Mouse (Mus musculus) neural tube, embryonic 14.5 days (tissue): ENCODE measurements around the gene Lim2. TPM values are rescaled to one million over a fixed set of nuclear protein-coding genes. Genes with fewer than 3 reads are reported as not detected.

ENCODE experiments used
- ATAC-seq: fragments of 200-750 bp; cut with Nextera tagmentation; 2 replicates; pipeline ENCODE4 v1.8.0; 2017; ENCODE audit warnings: low read depth, mild to moderate bottlenecking, moderate TSS enrichment, moderate library complexity
- H3K27ac ChIP-seq: fragments of 300-500 bp; sonication (generic); 2 replicates; pipeline ENCODE4 v1.5.1; 2014; ENCODE audit warnings: low read depth, mild to moderate bottlenecking, control low read depth, low read length, moderate library complexity, mixed read lengths
- H3K27me3 ChIP-seq: fragments of 300-500 bp; sonication (generic); 2 replicates; pipeline ENCODE4 v1.6.1; 2014; ENCODE audit warnings: low read length; ENCODE audit not compliant: control insufficient read depth, insufficient read depth
- H3K36me3 ChIP-seq: fragments of 300-500 bp; sonication (generic); 2 replicates; pipeline ENCODE4 v1.6.1; 2014; ENCODE audit warnings: low read length, mixed read lengths; ENCODE audit not compliant: control insufficient read depth, insufficient read depth
- H3K4me1 ChIP-seq: fragments of 300-500 bp; sonication (generic); 2 replicates; pipeline ENCODE4 v1.6.1; 2014; ENCODE audit warnings: low read length; ENCODE audit not compliant: control insufficient read depth, insufficient read depth
- H3K4me2 ChIP-seq: fragments of 300-500 bp; sonication (generic); 2 replicates; pipeline ENCODE4 v1.6.1; 2014; ENCODE audit warnings: mild to moderate bottlenecking, low read depth, low read length, control low read depth
- H3K4me3 ChIP-seq: fragments of 300-500 bp; sonication (generic); 2 replicates; pipeline ENCODE4 v1.5.1; 2014; ENCODE audit warnings: low read depth, low read length, control low read depth, mixed read lengths
- H3K9ac ChIP-seq: fragments of 300-500 bp; sonication (generic); replicated peaks from 2 replicates; pipeline ENCODE4 v1.6.1; 2014; ENCODE audit warnings: low read depth, mild to moderate bottlenecking, control low read depth, low read length, mixed read lengths
- H3K9me3 ChIP-seq: fragments of 300-500 bp; sonication (generic); 2 replicates; pipeline ENCODE4 v1.6.1; 2016; ENCODE audit warnings: low read length; ENCODE audit not compliant: control insufficient read depth
- WGBS: fragments of 180-500 bp; shearing (Covaris S2); extraction: QIAGEN DNeasy Blood & Tissue Kit; methylation state at CpG from one replicate; pipeline ENCODE4 v1.1.7; 2014; 5-methylcytosine and 5-hydroxymethylcytosine counted together
- polyA plus RNA-seq: library from polyadenylated mRNA; unstranded; fragments of >200 nt; fragmentation: Nextera tagmentation; extraction: Ambion mirVana; gene quantifications from 2 replicates; pipeline ENCODE4 v1.2.1, GENCODE M21; 2014

Lim2 gene
- polyA plus RNA-seq, 1 experiment from 2014 or later, result not detected

DNA sequence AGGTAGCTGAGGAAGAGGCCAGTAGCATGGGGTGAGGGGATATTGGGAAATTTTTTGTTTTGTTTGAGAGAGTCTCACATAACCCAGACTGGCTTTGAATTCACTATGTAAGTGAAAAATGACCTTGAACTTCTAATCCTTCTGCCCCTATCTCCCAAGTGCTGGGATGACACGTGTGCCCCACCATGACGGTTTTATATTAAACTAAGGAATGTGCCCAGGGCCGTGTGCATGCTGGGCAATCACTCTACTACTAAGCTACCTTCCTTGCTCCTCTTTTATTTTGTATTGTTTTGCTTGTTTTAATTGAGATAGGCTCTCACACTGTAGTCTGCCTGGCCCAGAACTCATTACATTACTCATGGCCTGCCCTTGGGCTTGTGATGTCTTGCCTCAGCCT is 13.6 kb downstream of the Lim2 start:
- no peaks in the 10 kb centered on the region for H3K9me3 ChIP-seq
- H3K4me3 ChIP-seq, result no peak overlapping the region
- no peaks in the 10 kb centered on the region for H3K27me3 ChIP-seq
- no peak for ATAC-seq
- no peak overlapping the region for H3K4me2 ChIP-seq
- no peaks in the 10 kb centered on the region for H3K36me3 ChIP-seq
- no peak overlapping the region for H3K27ac ChIP-seq
- H3K9ac ChIP-seq, result no peak overlapping the region
- WGBS, result 88% methylated on average over 3 of the region's 3 CpGs
- peaks cover 17% of the 10 kb centered on the region for H3K4me1 ChIP-seq

DNA sequence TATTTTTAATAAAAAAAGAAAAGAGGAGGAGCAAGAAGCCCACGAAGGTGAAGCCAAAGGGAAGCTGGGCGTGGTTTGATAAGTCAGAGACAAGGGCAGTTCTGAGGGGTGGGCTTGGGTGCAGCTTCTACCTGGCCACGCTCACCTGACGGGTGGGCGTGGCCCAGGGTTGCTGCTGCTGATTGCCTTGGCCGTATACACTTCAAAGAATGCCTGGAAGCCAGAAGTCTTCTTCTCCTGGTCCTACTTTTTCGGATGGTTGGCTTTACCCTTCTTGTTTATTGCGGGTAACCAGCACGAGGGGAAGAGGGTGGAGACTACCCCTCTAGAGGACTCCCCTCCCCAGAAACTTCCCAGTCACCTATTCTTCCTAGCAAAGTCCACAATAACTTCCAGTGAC is 15.2 kb downstream of the Lim2 start:
- no peaks in the 10 kb centered on the region for H3K36me3 ChIP-seq
- H3K27me3 ChIP-seq, result no peaks in the 10 kb centered on the region
- peak overlapping the region; percentile 57 for H3K4me2 ChIP-seq
- H3K4me3 ChIP-seq, result peak overlapping the region; percentile 52
- peak overlapping the region; percentile 90 for H3K27ac ChIP-seq
- peak overlapping the region; percentile 63 for H3K9ac ChIP-seq
- H3K4me1 ChIP-seq, result peaks cover 17% of the 10 kb centered on the region
- H3K9me3 ChIP-seq, result no peaks in the 10 kb centered on the region
- ATAC-seq, result no peak
- WGBS, result 8% methylated on average over 9 of the region's 9 CpGs

- WGBS, result under 1% methylated on average over 36 of the region's 36 CpGs
- Histone ChIP-seq H3K4me1 (peaks cover 17% of the 10 kb centered on the region), H3K36me3 (no peaks in the 10 kb centered on the region), H3K9me3 (no peaks in the 10 kb centered on the region), H3K27me3 (no peaks in the 10 kb centered on the region), H3K4me2 (peak overlapping the region; percentile 57), H3K4me3 (peak overlapping the region; percentile 52), H3K9ac (peak overlapping the region; percentile 63), H3K27ac (peak overlapping the region; percentile 90)
- ATAC-seq, result peak; percentile 85
Observed at GRCm38 (mm10) chr7:43443126-43443916, 15.9 kb downstream of the Lim2 start.

DNA sequence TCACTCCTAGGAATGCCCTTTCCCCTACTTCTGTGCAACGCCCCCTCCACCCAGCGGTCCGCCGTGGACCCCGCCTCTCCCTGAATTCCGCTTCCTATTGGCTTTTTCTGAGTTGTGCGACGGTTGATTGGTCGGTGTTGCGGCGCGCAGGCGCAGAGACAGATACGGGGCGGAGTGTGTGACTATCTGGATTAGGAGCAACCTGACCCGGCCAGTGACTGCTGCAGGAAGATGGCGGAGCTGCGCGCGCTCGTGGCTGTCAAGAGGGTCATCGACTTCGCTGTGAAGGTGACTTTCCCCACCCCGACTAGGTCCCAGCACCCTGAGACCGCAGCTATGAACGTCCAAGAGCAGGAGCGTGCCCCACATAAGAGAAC is 16.4 kb downstream of the Lim2 start, which contains the start of the genes Etfb and Gm45233:
Etfb (plus strand) TSS at position 167 of the 377 bp plus-strand sequence.
Gm45233 (plus strand) TSS at position 212 of the 377 bp plus-strand sequence.
- whole genome bisulfite sequencing, result under 1% methylated on average over 27 of the region's 27 CpGs
- no peaks in the 10 kb centered on the region for H3K36me3 ChIP-seq
- peak within 1 kb of the TSS; percentile 57 for H3K4me2 ChIP-seq
- peak; percentile 97 for ATAC-seq
- peak within 1 kb of the TSS; percentile 90 for H3K27ac ChIP-seq
- no peaks in the 10 kb centered on the region for H3K27me3 ChIP-seq
- peak within 1 kb of the TSS; percentile 52 for H3K4me3 ChIP-seq
- peak within 1 kb of the TSS; percentile 66 for H3K9ac ChIP-seq
- H3K4me1 ChIP-seq, result peaks cover 17% of the 10 kb centered on the region
- H3K9me3 ChIP-seq, result no peaks in the 10 kb centered on the region

DNA sequence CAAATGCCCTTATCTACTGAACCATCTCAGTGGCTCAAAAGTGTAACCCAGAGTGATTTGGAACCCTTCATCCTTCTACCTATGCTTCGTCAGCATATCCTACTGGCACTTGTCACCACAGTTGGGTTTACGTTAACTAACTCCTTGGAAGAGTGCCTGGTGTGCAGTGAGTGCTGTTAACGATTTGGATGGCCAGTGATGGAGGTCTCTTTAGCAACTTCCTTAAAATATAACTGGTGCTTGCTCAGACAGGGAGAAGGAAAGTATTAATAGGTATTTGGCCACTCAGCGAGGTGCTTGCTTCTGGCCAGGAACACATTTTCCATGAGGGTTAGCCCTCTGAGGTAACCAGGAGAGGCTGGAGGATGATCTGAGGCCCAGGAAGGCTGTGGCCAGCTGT is 20.3 kb downstream of the Lim2 start:
- no peak overlapping the region for H3K4me3 ChIP-seq
- H3K27ac ChIP-seq, result no peak overlapping the region
- WGBS, result 94% methylated on average over 4 of the region's 4 CpGs
- no peaks in the 10 kb centered on the region for H3K9me3 ChIP-seq
- no peak for ATAC-seq
- H3K27me3 ChIP-seq, result no peaks in the 10 kb centered on the region
- H3K9ac ChIP-seq, result no peak overlapping the region
- H3K4me1 ChIP-seq, result peaks cover 13% of the 10 kb centered on the region
- no peaks in the 10 kb centered on the region for H3K36me3 ChIP-seq
- no peak overlapping the region for H3K4me2 ChIP-seq

DNA sequence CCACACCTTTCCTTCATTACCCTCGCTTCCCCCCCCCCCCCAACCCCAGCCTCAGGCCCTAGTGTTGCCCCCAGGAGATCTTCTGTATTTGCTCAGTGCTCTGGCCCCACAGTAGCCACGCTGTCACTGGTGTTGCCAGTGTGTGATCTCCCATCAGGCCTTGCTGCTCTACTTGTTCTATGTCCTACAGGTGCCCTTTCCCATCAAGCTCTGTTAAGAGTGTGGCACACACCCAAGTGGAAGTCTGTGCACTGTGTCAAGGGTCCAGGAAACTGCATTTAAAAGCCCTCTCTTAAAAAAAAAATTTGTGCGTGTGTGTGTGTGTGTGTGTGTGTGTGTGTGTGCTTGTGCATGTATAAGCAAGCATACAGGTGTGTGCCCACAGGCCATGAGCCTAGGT is 20.8 kb downstream of the Lim2 start:
- no peaks in the 10 kb centered on the region for H3K27me3 ChIP-seq
- 93% methylated on average over 3 of the region's 3 CpGs for WGBS
- no peaks in the 10 kb centered on the region for H3K9me3 ChIP-seq
- H3K4me2 ChIP-seq, result no peak overlapping the region
- H3K4me1 ChIP-seq, result peaks cover 11% of the 10 kb centered on the region
- peaks cover 3% of the 10 kb centered on the region; the same call in 1 of the 2 replicates for H3K36me3 ChIP-seq
- H3K4me3 ChIP-seq, result no peak overlapping the region
- H3K27ac ChIP-seq, result no peak overlapping the region
- H3K9ac ChIP-seq, result no peak overlapping the region
- no peak for ATAC-seq

- Histone ChIP-seq H3K9ac (no peak overlapping the region), H3K4me3 (no peak overlapping the region), H3K27me3 (no peaks in the 10 kb centered on the region), H3K4me2 (no peak overlapping the region), H3K36me3 (peaks cover 17% of the 10 kb centered on the region), H3K9me3 (no peaks in the 10 kb centered on the region), H3K4me1 (peaks cover 4% of the 10 kb centered on the region; the same call in 1 of the 2 replicates), H3K27ac (no peak overlapping the region)
- no peak for ATAC-seq
- WGBS, result 92% methylated on average over 2 of the region's 2 CpGs
Observed at GRCm38 (mm10) chr7:43449811-43450210, 22.3 kb downstream of the Lim2 start.

GRCm38 (mm10) chr7:43451726-43452125 is 24.3 kb downstream of the Lim2 start:
- ATAC-seq, result no peak
- Histone ChIP-seq H3K27me3 (no peaks in the 10 kb centered on the region), H3K27ac (no peak overlapping the region), H3K9me3 (no peaks in the 10 kb centered on the region), H3K4me1 (no peaks in the 10 kb centered on the region), H3K9ac (no peak overlapping the region), H3K4me3 (no peak overlapping the region), H3K36me3 (peaks cover 17% of the 10 kb centered on the region), H3K4me2 (no peak overlapping the region)
- WGBS, result 96% methylated on average over 11 of the region's 11 CpGs

DNA sequence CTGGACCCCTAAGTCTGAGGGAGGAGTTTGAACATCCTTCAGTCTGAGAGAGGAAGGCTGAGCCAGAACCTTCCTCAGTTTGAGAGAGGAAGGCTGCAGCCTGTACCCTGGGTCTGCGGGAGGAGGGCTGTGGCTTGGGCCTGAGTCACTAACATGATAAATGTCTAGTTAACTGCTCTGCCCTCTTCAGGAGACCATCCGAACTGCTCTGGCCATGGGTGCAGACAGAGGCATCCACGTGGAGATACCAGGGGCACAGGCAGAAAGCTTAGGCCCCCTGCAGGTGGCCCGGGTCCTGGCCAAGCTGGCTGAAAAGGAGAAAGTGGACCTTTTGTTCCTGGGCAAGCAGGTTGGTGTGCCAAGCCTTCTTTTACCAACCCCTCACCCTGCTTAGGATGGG is 25.1 kb downstream of the Lim2 start:
- no peaks in the 10 kb centered on the region for H3K9me3 ChIP-seq
- peaks cover 17% of the 10 kb centered on the region for H3K36me3 ChIP-seq
- no peak overlapping the region for H3K4me2 ChIP-seq
- H3K27ac ChIP-seq, result no peak overlapping the region
- H3K4me3 ChIP-seq, result no peak overlapping the region
- H3K4me1 ChIP-seq, result no peaks in the 10 kb centered on the region
- WGBS, result 55% methylated on average over 4 of the region's 4 CpGs
- no peak overlapping the region for H3K9ac ChIP-seq
- H3K27me3 ChIP-seq, result no peaks in the 10 kb centered on the region
- ATAC-seq, result no peak
